Mouse (Mus musculus) bone marrow, adult 2 months (tissue): Measurements from ENCODE around the gene Foxm1.

Experiments
- CTCF ChIP-seq: fragments of 200-500 bp; IDR thresholded peaks from 2 replicates; pipeline ENCODE4 v1.5.1; 2011; ENCODE audit warnings: low read length, control low read depth; ENCODE audit not compliant: control insufficient read depth, insufficient read depth
- POLR2A ChIP-seq: fragments of 200-500 bp; IDR thresholded peaks from 2 replicates; pipeline ENCODE4 v1.6.1; 2011; ENCODE audit warnings: low read depth, mild to moderate bottlenecking, control low read depth, low read length, borderline replicate concordance; ENCODE audit not compliant: control insufficient read depth

- TF ChIP-seq CTCF, result no peak
- no peak for TF ChIP-seq POLR2A
Observed at GRCm38 (mm10) chr6:128315597-128315996, 47.2 kb upstream of the Foxm1 start.
